Mouse (Mus musculus) activated CD4-positive, CD25-positive, alpha-beta regulatory T cell, adult 9 weeks (primary cell): ENCODE measurements around the gene Cpeb3. TPM values are rescaled to one million over a fixed set of nuclear protein-coding genes. Genes with fewer than 3 reads are reported as not detected.

Experiments used
- polyA plus RNA-seq: library from polyadenylated mRNA; unstranded; fragments of 100-300 nt; shearing (Covaris generic); gene quantifications from one replicate; pipeline ENCODE4 v1.2.1, GENCODE M21; 2017

Cpeb3 gene
- polyA plus RNA-seq: not detected

DNA sequence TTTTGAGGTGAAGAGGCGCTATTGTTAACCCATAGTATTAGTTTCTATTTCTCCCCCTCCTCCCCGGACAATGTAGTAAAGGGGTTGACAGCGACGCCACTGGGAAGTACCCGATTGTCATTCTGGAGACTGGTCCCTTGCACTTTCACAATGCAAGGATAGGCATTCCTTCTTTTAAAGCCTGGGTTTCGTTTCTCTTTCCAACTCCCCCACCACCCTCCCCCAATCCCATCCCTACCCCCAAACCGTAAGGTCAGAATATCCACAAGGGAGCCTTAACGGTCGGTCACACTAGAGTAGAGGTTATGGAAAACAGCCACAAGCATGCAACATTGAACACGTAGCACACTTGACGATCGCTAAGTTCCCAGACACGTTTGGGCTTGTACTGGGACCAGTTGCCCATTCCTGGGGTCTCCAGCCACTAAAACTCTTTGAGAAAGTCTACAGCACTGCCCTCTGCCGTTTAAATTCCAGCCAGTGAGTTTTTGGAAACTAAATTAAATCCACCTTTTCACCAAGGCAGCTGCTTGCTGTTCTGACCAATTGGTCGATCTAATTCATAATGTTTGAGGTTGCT lies at the start of gene Cpeb3:
TSS of gene Cpeb3 (minus strand) at position 426 of the 580 bp plus-strand sequence.

DNA sequence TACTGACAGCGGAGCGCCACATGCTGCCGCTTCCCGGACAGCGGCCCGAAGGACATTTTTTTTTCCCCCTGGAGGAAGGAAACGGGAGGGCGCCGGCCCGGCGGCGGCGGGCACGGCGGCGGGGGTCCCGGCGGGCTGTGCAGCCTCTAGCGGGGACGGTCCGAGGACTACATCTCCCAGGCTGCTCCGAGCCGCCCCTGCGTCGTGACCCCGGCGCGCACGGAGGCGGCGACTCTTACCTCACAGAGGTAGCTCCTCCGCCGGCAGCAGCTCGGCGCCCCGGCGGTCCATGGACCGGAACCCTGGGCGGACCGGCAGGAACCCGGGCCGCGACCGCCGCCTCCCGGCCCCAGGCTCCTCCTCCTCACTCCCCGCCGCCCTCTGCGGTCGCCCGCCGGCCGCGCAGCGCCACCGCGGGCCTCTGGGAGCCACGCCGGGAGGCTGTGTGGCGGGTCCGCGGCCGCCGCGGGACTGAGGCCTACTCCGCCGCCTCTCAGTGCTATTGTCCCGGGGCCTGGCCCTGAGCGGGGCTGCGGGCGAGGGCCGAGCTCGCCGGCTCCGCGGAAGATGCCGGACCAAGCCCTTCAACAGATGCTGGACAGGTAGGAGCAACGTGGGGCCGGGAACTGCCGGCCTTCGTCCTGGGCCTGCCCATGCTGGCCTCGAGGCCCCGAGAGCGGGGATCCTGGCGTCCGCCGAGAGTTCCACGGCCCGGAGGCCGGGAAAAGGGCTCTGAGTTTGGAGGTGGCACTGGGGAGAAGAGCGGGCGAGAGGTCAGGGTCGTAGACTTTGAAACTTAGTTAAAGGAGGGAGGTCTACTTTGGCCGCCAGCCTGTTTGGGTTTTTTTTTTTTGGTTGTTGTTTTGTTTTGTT lies 862 bp downstream of the Cpeb3 start, which contains the start of gene March5:
TSS of gene March5 (plus strand) at position 241 of the 873 bp plus-strand sequence.

Other genes starting within 250 kb of the Cpeb3 start
- 12.8 TPM for gene March5, start 1.1 kb downstream of the Cpeb3 start, polyA plus RNA-seq
- 61.5 TPM for gene Ide, start 129.3 kb upstream of the Cpeb3 start, polyA plus RNA-seq
- 8.8 TPM for gene Kif11, start 167.8 kb upstream of the Cpeb3 start, polyA plus RNA-seq
- gene Hhex, start 226.2 kb upstream of the Cpeb3 start, polyA plus RNA-seq: 0.32 TPM